In genomic region chr14:9200246-9200645, GRCm38 (mm10) we compare ENCODE assay signal across 7 mouse cellular contexts.
"Had no signal": no experiment of that assay in that cellular context is flagged by ENCODE, and none has a peak within 500 bp of the region (broad histone marks: within the 10 kb centered on the region; RNA-seq: fewer than 3 reads in every experiment).

No protein-coding gene starts in this region.

- DNase-seq: kidney, postnatal 4 days; left cerebral cortex, postnatal 4 days; lung, adult 18-20 months; retina, postnatal 1 day; right cerebral cortex, postnatal 25 days; thymus, postnatal 4 days had no signal

- ATAC-seq: midbrain, embryonic 16.5 days had no signal
